Mouse (Mus musculus) lung, embryonic 16.5 days (tissue): Measurements from ENCODE around the gene Znfx1. TPM values are rescaled to one million over a fixed set of nuclear protein-coding genes. Genes with fewer than 3 reads are reported as not detected.
A peak's percentile ranks its signal among the peaks of the same experiment; 100 is the strongest.

Source experiments
- ATAC-seq: fragments of 200-750 bp; cut with Nextera tagmentation; 2 replicates; pipeline ENCODE4 v1.8.0; 2017; ENCODE audit warnings: low read depth, mild to moderate bottlenecking, moderate library complexity
- H3K27ac ChIP-seq: fragments of 300-500 bp; sonication (generic); 2 replicates; pipeline ENCODE4 v1.5.1; 2014; ENCODE audit warnings: mild to moderate bottlenecking, control low read depth, low read length
- H3K27me3 ChIP-seq: fragments of 300-500 bp; sonication (generic); 2 replicates; pipeline ENCODE4 v1.6.1; 2014; ENCODE audit warnings: low read depth, low read length, mixed read lengths; ENCODE audit not compliant: control insufficient read depth, insufficient read depth
- H3K36me3 ChIP-seq: fragments of 300-500 bp; sonication (generic); 2 replicates; pipeline ENCODE4 v1.6.1; 2014; ENCODE audit warnings: low read length; ENCODE audit not compliant: control insufficient read depth, insufficient read depth
- H3K4me1 ChIP-seq: fragments of 300-500 bp; sonication (generic); replicated peaks from 2 replicates; pipeline ENCODE4 v1.6.1; 2014; ENCODE audit warnings: low read length, mixed read lengths; ENCODE audit not compliant: control insufficient read depth, insufficient read depth
- H3K4me2 ChIP-seq: fragments of 300-500 bp; sonication (generic); 2 replicates; pipeline ENCODE4 v1.6.1; 2014; ENCODE audit warnings: low read depth, low read length, control low read depth
- H3K4me3 ChIP-seq: fragments of 300-500 bp; sonication (generic); 2 replicates; pipeline ENCODE4 v1.5.1; 2014; ENCODE audit warnings: mild to moderate bottlenecking, low read length, control low read depth
- H3K9ac ChIP-seq: fragments of 300-500 bp; sonication (generic); 2 replicates; pipeline ENCODE4 v1.6.1; 2014; ENCODE audit warnings: low read length, control low read depth
- H3K9me3 ChIP-seq: fragments of 300-500 bp; sonication (generic); 2 replicates; pipeline ENCODE4 v1.6.1; 2016; ENCODE audit warnings: low read length; ENCODE audit not compliant: control insufficient read depth
- WGBS: fragments of 180-500 bp; shearing (Covaris S2); extraction: QIAGEN DNeasy Blood & Tissue Kit; methylation state at CpG from one replicate; pipeline ENCODE4 v1.1.7; 2014; 5-methylcytosine and 5-hydroxymethylcytosine counted together
- polyA plus RNA-seq: library from polyadenylated mRNA; unstranded; fragments of >200 nt; fragmentation: Nextera tagmentation; extraction: Ambion mirVana; gene quantifications from 2 replicates; pipeline ENCODE4 v1.2.1, GENCODE M21; 2015

The Znfx1 gene
- 8.9 and 10.0 TPM in 2 replicates for polyA plus RNA-seq

GRCm38 (mm10) chr2:167062965-167063880 is at the start of gene Znfx1:
Znfx1 (minus strand) TSS chr2:167063015.
- Histone ChIP-seq H3K4me2 (peak within 1 kb of the TSS; percentile 92), H3K4me3 (peak within 1 kb of the TSS; percentile 90), H3K27ac (peak within 1 kb of the TSS; percentile 94), H3K4me1 (peaks cover 30% of the 10 kb centered on the region), H3K9ac (peak within 1 kb of the TSS; percentile 92), H3K36me3 (peaks cover 16% of the 10 kb centered on the region), H3K27me3 (no peaks in the 10 kb centered on the region), H3K9me3 (no peaks in the 10 kb centered on the region)
- peak; percentile 96 for ATAC-seq
- under 1% methylated on average over 54 of the region's 57 CpGs for WGBS

GRCm38 (mm10) chr2:167112259-167112658 is 49.4 kb upstream of the Znfx1 start:
- Histone ChIP-seq H3K27ac (no peak overlapping the region), H3K36me3 (no peaks in the 10 kb centered on the region), H3K4me1 (no peaks in the 10 kb centered on the region), H3K4me3 (no peak overlapping the region), H3K9me3 (no peaks in the 10 kb centered on the region), H3K27me3 (no peaks in the 10 kb centered on the region), H3K4me2 (no peak overlapping the region), H3K9ac (no peak overlapping the region)
- 56% methylated on average over 7 of the region's 7 CpGs for WGBS
- no peak for ATAC-seq

- 63% methylated on average over 8 of the region's 8 CpGs for WGBS
These were observed 46.7 kb upstream of the Znfx1 start for GRCm38 (mm10) chr2:167109506-167109905.

GRCm38 (mm10) chr2:167103546-167103945 is 40.7 kb upstream of the Znfx1 start:
- H3K4me2 ChIP-seq, result no peak overlapping the region
- WGBS, result 32% methylated on average over 7 of the region's 7 CpGs
- ATAC-seq, result no peak

More at GRCm38 (mm10) chr2:167109506-167109905, 46.7 kb upstream of the Znfx1 start:
- Histone ChIP-seq H3K4me2 (no peak overlapping the region), H3K9ac (no peak overlapping the region), H3K4me1 (no peaks in the 10 kb centered on the region), H3K27ac (no peak overlapping the region), H3K36me3 (no peaks in the 10 kb centered on the region), H3K4me3 (no peak overlapping the region), H3K9me3 (peaks cover 3% of the 10 kb centered on the region; the same call in 1 of the 2 replicates), H3K27me3 (no peaks in the 10 kb centered on the region)
- no peak for ATAC-seq

GRCm38 (mm10) chr2:167101743-167102441 is 39.1 kb upstream of the Znfx1 start:
- Histone ChIP-seq H3K27me3 (no peaks in the 10 kb centered on the region; the same call in 1 of the 2 replicates), H3K4me1 (no peaks in the 10 kb centered on the region), H3K9ac (no peak overlapping the region), H3K36me3 (no peaks in the 10 kb centered on the region), H3K4me3 (no peak overlapping the region), H3K27ac (no peak overlapping the region), H3K9me3 (peaks cover under 1% of the 10 kb centered on the region; the same call in 1 of the 2 replicates), H3K4me2 (peak overlapping the region; percentile 39)
- 54% methylated on average over 17 of the region's 17 CpGs for WGBS
- peak; percentile 61; the same call in 1 of the 2 replicates for ATAC-seq

More at GRCm38 (mm10) chr2:167103546-167103945, 40.7 kb upstream of the Znfx1 start:
- Histone ChIP-seq H3K27ac (no peak overlapping the region), H3K9me3 (peaks cover 3% of the 10 kb centered on the region; the same call in 1 of the 2 replicates), H3K9ac (no peak overlapping the region), H3K4me1 (no peaks in the 10 kb centered on the region), H3K27me3 (no peaks in the 10 kb centered on the region; the same call in 1 of the 2 replicates), H3K36me3 (no peaks in the 10 kb centered on the region), H3K4me3 (no peak overlapping the region)

GRCm38 (mm10) chr2:167094688-167095087 is 31.9 kb upstream of the Znfx1 start:
- H3K9me3 ChIP-seq, result no peaks in the 10 kb centered on the region
- WGBS, result 72% methylated on average over 4 of the region's 4 CpGs
- no peak overlapping the region for H3K4me3 ChIP-seq
- no peak for ATAC-seq
- H3K27ac ChIP-seq, result no peak overlapping the region
- no peak overlapping the region for H3K9ac ChIP-seq
- no peaks in the 10 kb centered on the region for H3K27me3 ChIP-seq
- no peak overlapping the region for H3K4me2 ChIP-seq
- no peaks in the 10 kb centered on the region for H3K4me1 ChIP-seq
- no peaks in the 10 kb centered on the region for H3K36me3 ChIP-seq

GRCm38 (mm10) chr2:167093171-167093900 is 30.5 kb upstream of the Znfx1 start:
- no peaks in the 10 kb centered on the region for H3K36me3 ChIP-seq
- H3K9me3 ChIP-seq, result no peaks in the 10 kb centered on the region
- H3K27me3 ChIP-seq, result no peaks in the 10 kb centered on the region
- no peak overlapping the region for H3K4me3 ChIP-seq
- H3K27ac ChIP-seq, result no peak overlapping the region
- 86% methylated on average over 13 of the region's 13 CpGs for WGBS
- no peak overlapping the region for H3K9ac ChIP-seq
- no peak for ATAC-seq
- no peaks in the 10 kb centered on the region for H3K4me1 ChIP-seq
- H3K4me2 ChIP-seq, result no peak overlapping the region

- 57% methylated on average over 1 of the region's 1 CpGs for WGBS
These were observed 27.5 kb upstream of the Znfx1 start for GRCm38 (mm10) chr2:167090271-167090670.

More at GRCm38 (mm10) chr2:167090271-167090670, 27.5 kb upstream of the Znfx1 start:
- H3K27me3 ChIP-seq, result no peaks in the 10 kb centered on the region
- H3K27ac ChIP-seq, result no peak overlapping the region
- no peaks in the 10 kb centered on the region for H3K4me1 ChIP-seq
- H3K36me3 ChIP-seq, result no peaks in the 10 kb centered on the region
- no peak for ATAC-seq
- no peak overlapping the region for H3K4me3 ChIP-seq
- no peak overlapping the region for H3K9ac ChIP-seq
- no peak overlapping the region for H3K4me2 ChIP-seq
- no peaks in the 10 kb centered on the region for H3K9me3 ChIP-seq
